Comparison of ENCODE assay signal across 13 mouse cellular contexts in the genomic region with DNA sequence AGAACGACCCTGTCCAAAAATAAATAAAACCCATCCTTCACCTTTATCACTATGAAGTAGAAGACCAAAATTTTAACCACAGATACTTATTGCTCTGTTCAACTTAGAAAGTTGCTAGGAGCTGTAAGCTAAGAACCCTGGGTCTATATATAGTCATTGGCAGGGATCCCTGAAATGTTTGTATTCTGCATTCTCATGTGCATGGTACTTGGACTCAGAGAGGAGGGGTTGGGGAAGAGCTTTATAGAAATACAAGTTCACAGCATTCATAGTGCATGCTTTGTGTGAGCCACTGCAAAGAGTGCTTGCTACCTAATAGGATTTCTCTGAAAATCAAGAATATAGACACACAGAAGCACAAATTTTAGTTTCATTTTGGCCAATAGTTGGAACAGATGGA. TPM values are rescaled to one million over a fixed set of nuclear protein-coding genes. Genes with fewer than 3 reads are reported as not detected.
A peak's percentile ranks its signal among the peaks of the same experiment; 100 is the strongest.
DNase-seq lines count a peak whose midpoint lies in the region; ATAC-seq and TF ChIP-seq lines count a peak whose summit lies in the region.
"Had no signal": no experiment of that assay in that cellular context is flagged by ENCODE, and none has a peak within 500 bp of the region (broad histone marks: within the 10 kb centered on the region; RNA-seq: fewer than 3 reads in every experiment).

No protein-coding gene starts in this region.

- peaks cover 12% of the 10 kb centered on the region for H3K36me3 ChIP-seq in lung, embryonic 14.5 days (ENCODE audit: insufficient read depth)

- no peak for TF ChIP-seq CTCF in lung, embryonic 14.5 days (IDR thresholded peaks at IDR 0.05; ENCODE audit: low read depth)

- peak; percentile 29 to 45 for DNase-seq in heart, adult 18-20 months
- no peak for DNase-seq in heart, postnatal 4 days
- DNase-seq in lung, embryonic 14.5 days = peak; percentile 86
- no peak for DNase-seq in lung, postnatal 25 days (ENCODE audit: low spot score)
- DNase-seq in brain, adult 2 months (ENCODE audit: low read depth, low spot score) = peak; percentile 61
- peak; percentile 40 to 42 for DNase-seq in heart, postnatal 10 days
- no peak for DNase-seq in neural tube, embryonic 10.5 days (ENCODE audit: extremely low spot score, low spot score)
- DNase-seq: cerebellum, adult 9-11 months; kidney, postnatal 4 days; liver, postnatal 0 days had no signal

- no peak overlapping the region for H3K9ac ChIP-seq in lung, embryonic 14.5 days
- H3K9ac ChIP-seq: hindbrain, embryonic 13.5 days; limb, embryonic 12.5 days; liver, postnatal 0 days had no signal

- 80% methylated on average over 1 of the region's 1 CpGs for WGBS in lung, embryonic 14.5 days

- H3K4me3 ChIP-seq in lung, embryonic 14.5 days (ENCODE audit: low read depth, low read length) = no peak overlapping the region
- H3K4me3 ChIP-seq: hindbrain, embryonic 13.5 days; limb, embryonic 12.5 days had no signal

- no peak for ATAC-seq in lung, embryonic 14.5 days (ENCODE audit: insufficient read depth)
- ATAC-seq: intestine, embryonic 16.5 days; liver, postnatal 0 days had no signal

- intact Hi-C loops in heart, postnatal 10 days (cut with DNase I) = no loop called here

- no peak overlapping the region for H3K27ac ChIP-seq in lung, embryonic 14.5 days (ENCODE audit: low read depth)
- H3K27ac ChIP-seq: hindbrain, embryonic 13.5 days; limb, embryonic 12.5 days had no signal

- H3K9me3 ChIP-seq in lung, embryonic 14.5 days (ENCODE audit: low read depth, low read length) = no peaks in the 10 kb centered on the region
- H3K9me3 ChIP-seq: hindbrain, embryonic 13.5 days; limb, embryonic 12.5 days had no signal

- no peaks in the 10 kb centered on the region for H3K4me1 ChIP-seq in lung, embryonic 14.5 days (ENCODE audit: insufficient read depth)
- H3K4me1 ChIP-seq: hindbrain, embryonic 13.5 days; limb, embryonic 12.5 days had no signal

- no peak overlapping the region for H3K4me2 ChIP-seq in lung, embryonic 14.5 days
- H3K4me2 ChIP-seq: hindbrain, embryonic 13.5 days; limb, embryonic 12.5 days had no signal

- H3K27me3 ChIP-seq in lung, embryonic 14.5 days (ENCODE audit: insufficient read depth, low read length) = no peaks in the 10 kb centered on the region
- H3K27me3 ChIP-seq: hindbrain, embryonic 13.5 days; limb, embryonic 12.5 days had no signal

RNA-seq across cellular contexts. Expression of a gene that starts 43.2 kb away (rescaled TPM):
- 10 to 100 TPM; 18.4 to 23.1 TPM for total RNA-seq in heart, adult 18-20 months (2021)
- 10 to 100 TPM; 46.5 to 49.4 TPM for total RNA-seq in heart, postnatal 4 days (2021)
- polyA plus RNA-seq in lung, embryonic 14.5 days (2014; fragmentation: Nextera tagmentation; extraction: Ambion mirVana) = 13.3 and 14.1 TPM in 2 replicates
- 10 to 100 TPM; 37.9 to 43.0 TPM for total RNA-seq in heart, postnatal 10 days (2021)

Comparison
In these comparisons a context has a peak if more than half of its experiments do, and no peak if none do; other contexts are left out.
1. DNase-seq: peak in heart, adult 18-20 months (2 of 2), lung, embryonic 14.5 days (single experiment), brain, adult 2 months (single experiment) and heart, postnatal 10 days (2 of 2); none in heart, postnatal 4 days (single experiment), lung, postnatal 25 days (single experiment) and neural tube, embryonic 10.5 days (single experiment).